Mouse (Mus musculus) adipose tissue, adult 10 weeks (tissue): ENCODE results near the gene AI661453. TPM values are rescaled to one million over a fixed set of nuclear protein-coding genes. Genes with fewer than 3 reads are reported as not detected.

Source experiments
- polyA plus RNA-seq: library from polyadenylated mRNA; stranded (reverse); fragments of 350-450 nt; fragmentation: Illumina TruSeq; extraction: RNeasy Lipid Tissue Mini Kit (QIAGEN cat#74804); gene quantifications from one replicate; pipeline ENCODE4 v1.2.3, GENCODE M21; 2014; ENCODE audit warnings: low read depth, low replicate concordance

AI661453 gene
- polyA plus RNA-seq = 3.6 TPM

GRCm38 (mm10) chr17:47436156-47436906 lies at the start of gene AI661453:
Gene AI661453, plus strand, starts transcription at chr17:47436615.

DNA sequence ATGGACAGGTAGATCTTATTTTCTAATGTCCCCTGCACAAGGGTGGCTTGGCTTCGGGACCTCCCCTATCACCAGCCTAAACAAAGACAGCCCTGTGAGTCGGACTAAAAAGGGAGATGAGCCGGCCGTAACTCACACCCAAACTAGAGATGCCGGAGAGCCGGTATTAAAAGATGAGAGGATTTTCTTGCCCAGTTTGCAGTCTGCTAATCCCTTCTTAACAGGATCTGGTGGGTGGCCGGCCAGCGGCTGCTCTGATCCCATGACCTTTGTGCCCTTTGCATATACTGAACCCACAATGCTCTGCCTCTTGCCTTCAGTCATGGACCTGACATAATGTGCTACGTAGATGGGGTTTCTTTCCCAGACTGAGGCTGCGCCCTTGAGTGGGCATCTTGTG lies 36.0 kb upstream of the AI661453 start, which contains the start of gene Guca1a:
Gene Guca1a (minus strand): TSS at position 134 of the 400 bp plus-strand sequence.

DNA sequence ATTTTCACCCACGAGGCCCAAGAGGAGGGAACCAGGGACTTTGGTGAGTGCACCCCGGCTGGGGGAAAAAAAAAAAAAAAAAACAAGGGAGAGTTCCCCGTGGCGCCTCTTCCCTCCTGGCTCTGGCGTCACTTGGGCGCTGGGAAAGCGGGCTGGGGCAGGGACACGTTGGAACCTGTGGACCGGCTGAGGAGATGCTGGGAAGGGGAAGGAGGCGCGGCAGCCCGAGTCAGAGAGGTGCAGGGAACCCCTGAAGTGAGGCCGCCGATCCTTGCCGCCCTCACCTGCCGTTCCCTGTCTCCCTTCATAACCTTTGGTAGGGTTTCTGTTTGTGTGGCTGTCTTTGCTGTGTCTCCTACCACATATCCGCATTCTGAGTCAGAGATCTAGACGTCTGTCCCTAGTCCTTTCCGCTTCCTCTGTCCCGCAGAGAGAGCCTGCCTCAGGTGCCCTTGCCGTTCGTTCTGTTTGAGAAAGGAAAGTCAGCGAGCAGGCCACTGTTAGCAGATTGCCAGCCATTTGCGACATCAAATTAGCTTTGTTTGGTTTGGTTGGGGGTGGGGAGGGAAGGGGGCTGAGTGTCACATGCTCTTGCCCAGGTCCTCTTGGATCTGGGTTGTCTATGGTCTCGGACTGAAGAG lies 612 bp downstream of the AI661453 start, which contains the start of gene 1700001C19Rik:
Gene 1700001C19Rik (minus strand): TSS at position 470 of the 641 bp plus-strand sequence.

GRCm38 (mm10) chr17:47501946-47502706 lies 65.7 kb downstream of the AI661453 start, which contains the start of gene Taf8:
Gene Taf8, minus strand, starts transcription at chr17:47502292.

GRCm38 (mm10) chr17:47504941-47505346 lies 68.5 kb downstream of the AI661453 start, which contains the start of gene Ccnd3:
Gene Ccnd3, plus strand, starts transcription at chr17:47505051.

Other genes with a start within 250 kb of the AI661453 start
- 40.7 TPM for gene Mrps10, start 67.7 kb upstream of the AI661453 start, polyA plus RNA-seq
- 1.5 TPM for gene Guca1b, start 51.2 kb upstream of the AI661453 start, polyA plus RNA-seq
- 0.91 TPM for gene Guca1a, start 36.0 kb upstream of the AI661453 start, polyA plus RNA-seq
- gene 1700001C19Rik, start 761 bp downstream of the AI661453 start, polyA plus RNA-seq = 16.0 TPM
- 18.3 TPM for gene Taf8, start 65.7 kb downstream of the AI661453 start, polyA plus RNA-seq
- gene Ccnd3, start 68.4 kb downstream of the AI661453 start, polyA plus RNA-seq = 104 TPM
- gene Bysl, start 174.9 kb downstream of the AI661453 start, polyA plus RNA-seq = 6.9 TPM
- 27.5 TPM for gene Med20, start 175.0 kb downstream of the AI661453 start, polyA plus RNA-seq
- gene Gm20517, start 175.0 kb downstream of the AI661453 start, polyA plus RNA-seq = 0.41 TPM
- 7.2 TPM for gene Usp49, start 194.1 kb downstream of the AI661453 start, polyA plus RNA-seq